13 mouse cellular contexts compared by ENCODE assay signal in the genomic region with DNA sequence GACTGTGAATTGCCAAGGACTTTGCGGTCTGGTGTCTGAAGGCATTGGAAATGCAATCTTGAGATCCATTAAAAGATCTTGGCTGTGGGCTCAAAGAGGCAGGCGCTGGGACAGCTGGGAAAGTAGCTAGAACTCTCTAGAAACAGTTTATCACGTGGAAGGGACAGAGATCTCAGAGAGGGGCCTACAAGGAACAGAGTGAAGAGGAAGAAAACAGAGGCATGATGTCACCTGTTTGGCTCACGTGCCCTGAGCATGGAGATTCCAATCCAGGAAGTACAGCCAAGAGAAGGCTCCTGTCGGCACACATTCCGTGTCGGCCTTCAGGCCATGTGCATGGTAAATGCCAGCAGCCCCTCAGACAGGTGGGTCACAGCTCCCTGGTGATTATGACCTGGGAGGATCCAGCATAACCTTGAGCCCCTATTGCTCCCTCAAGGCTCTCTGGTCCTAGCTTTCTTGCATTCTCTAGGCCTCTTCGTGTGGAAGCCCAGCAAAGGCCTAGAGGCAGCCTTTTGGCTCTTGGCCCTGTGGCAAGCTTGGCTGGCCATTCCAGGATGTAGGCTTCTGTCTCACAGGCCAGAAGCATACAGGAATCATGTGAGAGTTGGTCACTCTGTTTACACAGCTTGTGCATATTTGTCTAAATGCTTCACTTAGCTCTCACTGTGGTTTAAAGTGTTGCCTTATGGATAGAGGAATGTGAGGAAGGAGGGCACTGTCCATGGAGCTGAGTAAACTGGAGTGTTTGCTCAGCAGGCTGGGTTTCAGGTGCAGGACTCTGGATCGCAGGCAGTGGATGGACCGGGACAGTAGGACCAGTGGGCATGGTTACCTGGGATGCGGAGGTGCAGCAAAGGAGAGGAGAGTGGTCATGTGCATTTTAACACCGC. TPM values are rescaled to one million over a fixed set of nuclear protein-coding genes. Genes with fewer than 3 reads are reported as not detected.
DNase-seq lines count a peak whose midpoint lies in the region; ATAC-seq and TF ChIP-seq lines count a peak whose summit lies in the region.
"Had no signal": no experiment of that assay in that cellular context is flagged by ENCODE, and none has a peak within 500 bp of the region (broad histone marks: within the 10 kb centered on the region; RNA-seq: fewer than 3 reads in every experiment).

No protein-coding gene starts in this region.

- peak overlapping the region; percentile 93 for H3K27ac ChIP-seq in left cerebral cortex, adult 2 months
- H3K27ac ChIP-seq in liver, postnatal 0 days (ENCODE audit: low read depth): 0 out of 2 replicates have a peak overlapping the region, but pooled peaks have one; percentile 13
- H3K27ac ChIP-seq in stomach, embryonic 15.5 days: peak overlapping the region; percentile 78
- H3K27ac ChIP-seq: forebrain, embryonic 10.5 days; hindbrain, embryonic 14.5 days; macrophage had no signal

- no peak overlapping the region for H3K9ac ChIP-seq in liver, postnatal 0 days (replicated peaks)
- no peak overlapping the region for H3K9ac ChIP-seq in stomach, embryonic 15.5 days
- H3K9ac ChIP-seq: hindbrain, embryonic 14.5 days had no signal

- H3K27me3 ChIP-seq in liver, postnatal 0 days (ENCODE audit: insufficient read depth, low read length): peaks cover 10% of the 10 kb centered on the region
- H3K27me3 ChIP-seq in stomach, embryonic 15.5 days (replicated peaks): peaks cover 6% of the 10 kb centered on the region; the same call in 1 of the 2 replicates

- no peak for TF ChIP-seq CTCF in left cerebral cortex, adult 2 months (IDR thresholded peaks at IDR 0.05)
- no peak for TF ChIP-seq CTCF in liver, postnatal 0 days (IDR thresholded peaks at IDR 0.05; ENCODE audit: low read depth)

- H3K36me3 ChIP-seq in liver, postnatal 0 days (replicated peaks; ENCODE audit: insufficient read depth, low read length): no peaks in the 10 kb centered on the region
- no peaks in the 10 kb centered on the region for H3K36me3 ChIP-seq in stomach, embryonic 15.5 days
- H3K36me3 ChIP-seq: forebrain, embryonic 10.5 days had no signal

- intact Hi-C loops in left cerebral cortex, adult 2 months (cut with DNase I): no loop called here
- intact Hi-C loops in left cerebral cortex, postnatal 25 days (cut with DNase I): no loop called here

- peak; percentile 37 for DNase-seq in adrenal gland, postnatal 10 days
- no peak for DNase-seq in adrenal gland, adult 18-20 months (ENCODE audit: low spot score in 2 of 2)
- DNase-seq in left cerebral cortex, adult 2 months (ENCODE audit: extremely low spot score in 1 of 2, low spot score in 2 of 2): no peak
- DNase-seq in left cerebral cortex, postnatal 25 days (ENCODE audit: low spot score in 2 of 2): no peak
- DNase-seq in liver, postnatal 0 days: no peak

- H3K4me3 ChIP-seq in left cerebral cortex, adult 2 months: no peak overlapping the region
- H3K4me3 ChIP-seq in liver, postnatal 0 days (ENCODE audit: low read depth, low read length): no peak overlapping the region
- H3K4me3 ChIP-seq in stomach, embryonic 15.5 days (replicated peaks): no peak overlapping the region
- H3K4me3 ChIP-seq: forebrain, embryonic 10.5 days; myocyte had no signal

- peak; percentile 93 for ATAC-seq in liver, postnatal 0 days
- ATAC-seq in stomach, embryonic 15.5 days (ENCODE audit: insufficient read depth, low FRiP score, low read depth): peak; percentile 68
- ATAC-seq in megakaryocyte, adult 5-6 weeks (ENCODE audit: poor library complexity, severe bottlenecking): no peak
- no peak for ATAC-seq in erythroblast, adult 5-6 weeks (replicated peaks; ENCODE audit: low FRiP score, poor library complexity, severe bottlenecking)

- H3K4me1 ChIP-seq in liver, postnatal 0 days (ENCODE audit: insufficient read depth): no peaks in the 10 kb centered on the region; the same call in 1 of the 2 replicates
- no peaks in the 10 kb centered on the region for H3K4me1 ChIP-seq in stomach, embryonic 15.5 days

- H3K4me2 ChIP-seq in liver, postnatal 0 days (ENCODE audit: low read depth, low read length): no peak overlapping the region
- H3K4me2 ChIP-seq in stomach, embryonic 15.5 days: no peak overlapping the region
- H3K4me2 ChIP-seq: heart, embryonic 11.5 days; hindbrain, embryonic 14.5 days had no signal

- TF ChIP-seq EP300 in liver, postnatal 0 days (IDR thresholded peaks at IDR 0.05; ENCODE audit: low read depth): no peak

- WGBS in liver, postnatal 0 days (ENCODE audit: insufficient replicate concordance): 65% methylated on average over 12 of the region's 12 CpGs
- WGBS in stomach, embryonic 15.5 days: 70% methylated on average over 12 of the region's 12 CpGs

- H3K9me3 ChIP-seq in liver, postnatal 0 days (ENCODE audit: low read length): no peaks in the 10 kb centered on the region
- no peaks in the 10 kb centered on the region for H3K9me3 ChIP-seq in stomach, embryonic 15.5 days
- H3K9me3 ChIP-seq: forebrain, embryonic 10.5 days had no signal

RNA-seq across cellular contexts. Expression of a gene that starts 4.8 kb away (rescaled TPM):
- total RNA-seq in adrenal gland, postnatal 10 days (2021): 1 to 10 TPM; 5.7 to 9.4 TPM
- total RNA-seq in adrenal gland, adult 18-20 months (2021): 1 to 10 TPM; 5.1 to 5.7 TPM
- total RNA-seq in left cerebral cortex, adult 2 months (2021): 1 to 10 TPM; 7.0 to 7.2 TPM
- total RNA-seq in left cerebral cortex, postnatal 25 days (2021): 1 to 10 TPM; 3.0 to 4.2 TPM
- polyA plus RNA-seq in liver, postnatal 0 days (2015; fragmentation: Nextera tagmentation; extraction: Ambion mirVana): 0.33 and 0.48 TPM in 2 replicates
- polyA plus RNA-seq in stomach, embryonic 15.5 days (2015; fragmentation: Nextera tagmentation; extraction: Ambion mirVana): 11.3 and 12.4 TPM in 2 replicates
- not detected in 2 replicates for total RNA-seq in megakaryocyte, adult 5-6 weeks (2015)
- not detected in 2 replicates for total RNA-seq in megakaryocyte, adult 5-6 weeks (2017)
- not detected in 2 replicates for total RNA-seq in erythroblast, adult 5-6 weeks (2015; ENCODE audit: low replicate concordance)
- not detected in 2 replicates for total RNA-seq in erythroblast, adult 5-6 weeks (2017; ENCODE audit: low replicate concordance)
- polyA plus RNA-seq: macrophage had no signal

Comparison
In these comparisons a context has a peak if more than half of its experiments do, and no peak if none do; other contexts are left out.
1. H3K27ac ChIP-seq: peak in every context shown above with its lines; median percentile 93 in left cerebral cortex, adult 2 months; 78 in stomach, embryonic 15.5 days; 13 in liver, postnatal 0 days.
2. ATAC-seq: peak in liver, postnatal 0 days (single experiment) and stomach, embryonic 15.5 days (single experiment); none in megakaryocyte, adult 5-6 weeks (single experiment) and erythroblast, adult 5-6 weeks (single experiment).